Mouse (Mus musculus): ENCODE measurements at regions not wholly inside any gene's neighbourhood (a gene's known extent, or its start where the extent isn't known, plus 50 kb on each side); places are given as distances from the start of the nearest gene placed in this dataset.
A peak's percentile ranks its signal among the peaks of the same experiment; 100 is the strongest.

GRCm38 (mm10) chr9:101670111-101670510 lies 191.5 kb upstream of the 9630041A04Rik start:
- DNase-seq (ENCODE audit: low spot score in 2 of 2): no peak

GRCm38 (mm10) chr9:101649816-101650215 lies 211.8 kb upstream of the 9630041A04Rik start:
- DNase-seq (ENCODE audit: low spot score in 2 of 2): peak; percentile 2 to 5

- DNase-seq (ENCODE audit: low spot score in 2 of 2): no peak
Observed at GRCm38 (mm10) chr9:101641524-101641923, 220.1 kb upstream of the 9630041A04Rik start.

GRCm38 (mm10) chr9:101640598-101640997 lies 221.0 kb upstream of the 9630041A04Rik start:
- no peak for DNase-seq (ENCODE audit: low spot score in 2 of 2)

GRCm38 (mm10) chr9:101616261-101616660 lies 245.4 kb upstream of the 9630041A04Rik start:
- DNase-seq (ENCODE audit: low spot score in 2 of 2): no peak

GRCm38 (mm10) chr9:101615176-101615575 lies 246.5 kb upstream of the 9630041A04Rik start:
- DNase-seq (ENCODE audit: low spot score in 2 of 2): no peak

- DNase-seq (ENCODE audit: low spot score in 2 of 2): no peak
Observed at GRCm38 (mm10) chr9:101613933-101614332, 247.7 kb upstream of the 9630041A04Rik start.

- DNase-seq (ENCODE audit: low spot score in 2 of 2): no peak
Observed at GRCm38 (mm10) chr9:101613471-101613870, 248.2 kb upstream of the 9630041A04Rik start.

GRCm38 (mm10) chr9:101612971-101613370 lies 248.7 kb upstream of the 9630041A04Rik start:
- DNase-seq (ENCODE audit: low spot score in 2 of 2): no peak

- DNase-seq (ENCODE audit: low spot score in 2 of 2): no peak
Observed at GRCm38 (mm10) chr9:101612571-101612970, 249.1 kb upstream of the 9630041A04Rik start.

GRCm38 (mm10) chr9:101611481-101611880 lies 250.2 kb upstream of the 9630041A04Rik start:
- DNase-seq (ENCODE audit: low spot score in 2 of 2): no peak

- DNase-seq (ENCODE audit: low spot score in 2 of 2): no peak
Observed at GRCm38 (mm10) chr9:101610806-101611443, 250.7 kb upstream of the 9630041A04Rik start.

GRCm38 (mm10) chr9:101610338-101610737 lies 251.3 kb upstream of the 9630041A04Rik start:
- no peak for DNase-seq (ENCODE audit: low spot score in 2 of 2)

- no peak for DNase-seq (ENCODE audit: low spot score in 2 of 2)
Observed at GRCm38 (mm10) chr9:101602799-101603198, 258.8 kb upstream of the 9630041A04Rik start.

GRCm38 (mm10) chr9:101596898-101597297 lies 264.7 kb upstream of the 9630041A04Rik start:
- DNase-seq (ENCODE audit: low spot score in 2 of 2): no peak

- no peak for DNase-seq (ENCODE audit: low spot score in 2 of 2)
Observed at GRCm38 (mm10) chr9:101595101-101595650, 266.5 kb upstream of the 9630041A04Rik start.

- peak in 1 of 2 experiments; percentile 54 for DNase-seq (ENCODE audit: low spot score in 2 of 2)
Observed at GRCm38 (mm10) chr9:101592621-101593020, 269.0 kb upstream of the 9630041A04Rik start.

GRCm38 (mm10) chr9:101591681-101592080 lies 270.0 kb upstream of the 9630041A04Rik start:
- DNase-seq (ENCODE audit: low spot score in 2 of 2): no peak

GRCm38 (mm10) chr9:101590310-101590709 lies 271.3 kb upstream of the 9630041A04Rik start:
- DNase-seq (ENCODE audit: low spot score in 2 of 2): no peak

- no peak for DNase-seq (ENCODE audit: low spot score in 2 of 2)
Observed at GRCm38 (mm10) chr9:101581064-101581463, 280.6 kb upstream of the 9630041A04Rik start.

GRCm38 (mm10) chr9:101570714-101571113 lies 290.9 kb upstream of the 9630041A04Rik start:
- DNase-seq (ENCODE audit: low spot score in 2 of 2): no peak

- DNase-seq (ENCODE audit: low spot score in 2 of 2): no peak
Observed at GRCm38 (mm10) chr9:101563196-101563595, 298.4 kb upstream of the 9630041A04Rik start.

- no peak for DNase-seq (ENCODE audit: low spot score in 2 of 2)
Observed at GRCm38 (mm10) chr9:101559366-101559765, 302.3 kb upstream of the 9630041A04Rik start.

Measured in right cerebral cortex, postnatal 36 days (tissue).